Mouse (Mus musculus) left cerebral cortex, postnatal 10 days (tissue): ENCODE data around the gene Mtnr1a. TPM values are rescaled to one million over a fixed set of nuclear protein-coding genes. Genes with fewer than 3 reads are reported as not detected.

Experiments
- DNase-seq, 2 experiments: peaks; one replicate each; pipeline ENCODE4 v3.0.0; 2021 to 2022; ENCODE audit warnings: low spot score in 2 of 2, mixed read lengths in 1 of 2; ENCODE audit errors: extremely low spot score in 1 of 2
- intact Hi-C: fragments of 180-260 bp; cut with DNase I; formaldehyde crosslinking; loops from one replicate; pipeline ENCODE4 v1.15.1; 2025
- total RNA-seq, 2 experiments: library from RNA; stranded (reverse); gene quantifications; 2 replicates each; pipeline ENCODE4 v1.2.3; 2021

Gene Mtnr1a
- total RNA-seq, 2 experiments from 2014 or later = not detected

- no peak for DNase-seq
- intact Hi-C loops = no loop called here
These were observed 11.9 kb downstream of the Mtnr1a start for GRCm38 (mm10) chr8:45080850-45081249.

- intact Hi-C loops = no loop called here
- no peak for DNase-seq
These were observed 24.7 kb downstream of the Mtnr1a start for GRCm38 (mm10) chr8:45093599-45093998.

- no peak for DNase-seq
- intact Hi-C loops = no loop called here
These were observed 40.6 kb downstream of the Mtnr1a start for GRCm38 (mm10) chr8:45109371-45110063.

- DNase-seq = no peak
- intact Hi-C loops = no loop called here
These were observed 41.3 kb downstream of the Mtnr1a start for GRCm38 (mm10) chr8:45110064-45110812.

- no peak for DNase-seq
- intact Hi-C loops = no loop called here
These were observed 41.8 kb downstream of the Mtnr1a start for GRCm38 (mm10) chr8:45110813-45111104.

- intact Hi-C loops = no loop called here
- no peak for DNase-seq
These were observed 42.9 kb downstream of the Mtnr1a start for GRCm38 (mm10) chr8:45111820-45112219.

- intact Hi-C loops = no loop called here
- DNase-seq = no peak
These were observed 48.7 kb downstream of the Mtnr1a start for GRCm38 (mm10) chr8:45117588-45117987.

GRCm38 (mm10) chr8:45125680-45126079 lies 56.7 kb downstream of the Mtnr1a start:
- DNase-seq = no peak
- intact Hi-C loops = no loop called here

Other genes with a start within 250 kb of the Mtnr1a start
- gene Fat1, start 133.7 kb upstream of the Mtnr1a start, total RNA-seq = 10 to 100 TPM; 37.0 to 42.9 TPM
- gene F11, start 192.9 kb downstream of the Mtnr1a start, total RNA-seq = not detected
- gene Klkb1, start 225.7 kb downstream of the Mtnr1a start, total RNA-seq = under 1 TPM in 1 of 2 experiments, not detected in 1; 0.06 TPM
- not detected for gene Gm45753, start 239.3 kb downstream of the Mtnr1a start, total RNA-seq